Mouse (Mus musculus) intestine, embryonic 16.5 days (tissue): ENCODE data around the gene BC003965. TPM values are rescaled to one million over a fixed set of nuclear protein-coding genes. Genes with fewer than 3 reads are reported as not detected.

ENCODE experiments used
- ATAC-seq: fragments of 200-750 bp; cut with Nextera tagmentation; 2 replicates; pipeline ENCODE4 v1.8.0; 2017; ENCODE audit warnings: moderate TSS enrichment, moderate library complexity
- H3K27ac ChIP-seq: fragments of 300-500 bp; sonication (generic); 2 replicates; pipeline ENCODE4 v1.5.1; 2014; ENCODE audit warnings: mild to moderate bottlenecking, low read length
- H3K27me3 ChIP-seq: fragments of 300-500 bp; sonication (generic); replicated peaks from 2 replicates; pipeline ENCODE4 v1.6.1; 2014; ENCODE audit warnings: low read length, control low read depth, mixed read lengths; ENCODE audit not compliant: control insufficient read depth, insufficient read depth
- H3K36me3 ChIP-seq: fragments of 300-500 bp; sonication (generic); 2 replicates; pipeline ENCODE4 v1.6.1; 2014; ENCODE audit warnings: low read length, control low read depth; ENCODE audit not compliant: control insufficient read depth, insufficient read depth
- H3K4me1 ChIP-seq: fragments of 300-500 bp; sonication (generic); 2 replicates; pipeline ENCODE4 v1.6.1; 2014; ENCODE audit warnings: low read length, control low read depth, mixed read lengths; ENCODE audit not compliant: control insufficient read depth, insufficient read depth
- H3K4me2 ChIP-seq: fragments of 300-500 bp; sonication (generic); 2 replicates; pipeline ENCODE4 v1.6.1; 2014; ENCODE audit warnings: low read depth, low read length, control low read depth
- H3K4me3 ChIP-seq: fragments of 300-500 bp; sonication (generic); 2 replicates; pipeline ENCODE4 v1.5.1; 2014; ENCODE audit warnings: mild to moderate bottlenecking, low read length
- H3K9ac ChIP-seq: fragments of 300-500 bp; sonication (generic); 2 replicates; pipeline ENCODE4 v1.6.1; 2014; ENCODE audit warnings: low read depth, low read length
- H3K9me3 ChIP-seq: fragments of 300-500 bp; sonication (generic); 2 replicates; pipeline ENCODE4 v1.6.1; 2016; ENCODE audit warnings: low read length, control low read depth; ENCODE audit not compliant: control insufficient read depth
- WGBS: fragments of 180-500 bp; shearing (Covaris S2); extraction: QIAGEN DNeasy Blood & Tissue Kit; methylation state at CpG from one replicate; pipeline ENCODE4 v1.1.7; 2014; 5-methylcytosine and 5-hydroxymethylcytosine counted together
- polyA plus RNA-seq: library from polyadenylated mRNA; unstranded; fragments of >200 nt; fragmentation: Nextera tagmentation; extraction: Ambion mirVana; gene quantifications from 2 replicates; pipeline ENCODE4 v1.2.1, GENCODE M21; 2015

BC003965 gene
- polyA plus RNA-seq, 1 experiment from 2014 or later, result 39.7 TPM

GRCm38 (mm10) chr17:25172558-25172957 is 11.8 kb upstream of the BC003965 start:
- no peak overlapping the region for H3K4me2 ChIP-seq
- peaks cover 5% of the 10 kb centered on the region; the same call in 1 of the 2 replicates for H3K4me1 ChIP-seq
- H3K27me3 ChIP-seq, result no peaks in the 10 kb centered on the region
- whole genome bisulfite sequencing, result 86% methylated on average over 3 of the region's 3 CpGs
- ATAC-seq, result no peak
- no peak overlapping the region for H3K27ac ChIP-seq
- H3K9ac ChIP-seq, result no peak overlapping the region
- no peak overlapping the region for H3K4me3 ChIP-seq
- H3K9me3 ChIP-seq, result no peaks in the 10 kb centered on the region
- H3K36me3 ChIP-seq, result no peaks in the 10 kb centered on the region

GRCm38 (mm10) chr17:25175411-25175810 is 8.9 kb upstream of the BC003965 start, which contains the start of gene Gm38655:
Gene Gm38655, minus strand, starts transcription at chr17:25175471.
- Histone ChIP-seq H3K36me3 (no peaks in the 10 kb centered on the region), H3K4me1 (peaks cover 5% of the 10 kb centered on the region; the same call in 1 of the 2 replicates), H3K9ac (peak within 1 kb of the TSS; percentile 3; the same call in 1 of the 2 replicates), H3K4me2 (no peak within 1 kb of the TSS), H3K27ac (no peak within 1 kb of the TSS), H3K9me3 (no peaks in the 10 kb centered on the region), H3K27me3 (no peaks in the 10 kb centered on the region), H3K4me3 (no peak within 1 kb of the TSS)
- peak; percentile 74 for ATAC-seq
- WGBS, result 47% methylated on average over 9 of the region's 9 CpGs

GRCm38 (mm10) chr17:25183232-25183631 is 1.1 kb upstream of the BC003965 start:
- peaks cover 21% of the 10 kb centered on the region for H3K4me1 ChIP-seq
- no peaks in the 10 kb centered on the region for H3K27me3 ChIP-seq
- no peaks in the 10 kb centered on the region for H3K36me3 ChIP-seq
- H3K9ac ChIP-seq, result 0 out of 2 replicates have a peak overlapping the region, but pooled peaks have one; percentile 81
- H3K27ac ChIP-seq, result no peak overlapping the region
- H3K9me3 ChIP-seq, result no peaks in the 10 kb centered on the region
- no peak overlapping the region for H3K4me3 ChIP-seq
- no peak for ATAC-seq
- H3K4me2 ChIP-seq, result no peak overlapping the region; the same call in 1 of the 2 replicates

GRCm38 (mm10) chr17:25184961-25185360 is 607 bp downstream of the BC003965 start:
- Histone ChIP-seq H3K9me3 (no peaks in the 10 kb centered on the region), H3K36me3 (no peaks in the 10 kb centered on the region), H3K27ac (peak overlapping the region; percentile 54), H3K4me3 (peak overlapping the region; percentile 98), H3K4me2 (peak overlapping the region; percentile 89), H3K9ac (peak overlapping the region; percentile 81), H3K27me3 (no peaks in the 10 kb centered on the region), H3K4me1 (peaks cover 25% of the 10 kb centered on the region)
- peak; percentile 29 for ATAC-seq
- 10% methylated on average over 17 of the region's 17 CpGs for WGBS

- H3K36me3 ChIP-seq, result no peaks in the 10 kb centered on the region
- no peaks in the 10 kb centered on the region for H3K27me3 ChIP-seq
- peak overlapping the region; percentile 87 for H3K4me2 ChIP-seq
- no peaks in the 10 kb centered on the region for H3K9me3 ChIP-seq
- H3K27ac ChIP-seq, result peak overlapping the region; percentile 73
- 7% methylated on average over 11 of the region's 11 CpGs for WGBS
- peak overlapping the region; percentile 95 for H3K9ac ChIP-seq
- H3K4me1 ChIP-seq, result peaks cover 25% of the 10 kb centered on the region
- H3K4me3 ChIP-seq, result peak overlapping the region; percentile 94
- no peak for ATAC-seq
Measured at GRCm38 (mm10) chr17:25187784-25188149, 3.4 kb downstream of the BC003965 start.

GRCm38 (mm10) chr17:25188150-25189031 is 4.0 kb downstream of the BC003965 start, which contains the start of gene Unkl:
Gene Unkl, plus strand, starts transcription at chr17:25188397.
- Histone ChIP-seq H3K36me3 (no peaks in the 10 kb centered on the region), H3K4me3 (peak within 1 kb of the TSS; percentile 94), H3K4me1 (peaks cover 23% of the 10 kb centered on the region), H3K27ac (peak within 1 kb of the TSS; percentile 73), H3K4me2 (peak within 1 kb of the TSS; percentile 87), H3K9ac (peak within 1 kb of the TSS; percentile 95), H3K27me3 (no peaks in the 10 kb centered on the region), H3K9me3 (no peaks in the 10 kb centered on the region)
- under 1% methylated on average over 90 of the region's 104 CpGs for WGBS
- peak; percentile 34 for ATAC-seq

- Histone ChIP-seq H3K27ac (no peak overlapping the region), H3K4me2 (peak overlapping the region; percentile 87)
- WGBS, result 4% methylated on average over 16 of the region's 16 CpGs
Measured at GRCm38 (mm10) chr17:25189091-25189490, 4.7 kb downstream of the BC003965 start.

GRCm38 (mm10) chr17:25202401-25202800 is 18.0 kb downstream of the BC003965 start:
- WGBS, result 90% methylated on average over 4 of the region's 4 CpGs
- no peak overlapping the region for H3K4me3 ChIP-seq
- H3K27me3 ChIP-seq, result no peaks in the 10 kb centered on the region
- no peak for ATAC-seq
- peaks cover 22% of the 10 kb centered on the region for H3K36me3 ChIP-seq
- no peak overlapping the region for H3K9ac ChIP-seq
- H3K27ac ChIP-seq, result no peak overlapping the region
- H3K4me2 ChIP-seq, result no peak overlapping the region
- no peaks in the 10 kb centered on the region for H3K4me1 ChIP-seq
- no peaks in the 10 kb centered on the region for H3K9me3 ChIP-seq

More at GRCm38 (mm10) chr17:25189091-25189490, 4.7 kb downstream of the BC003965 start:
- Histone ChIP-seq H3K4me3 (peak overlapping the region; percentile 94), H3K9ac (peak overlapping the region; percentile 95), H3K9me3 (no peaks in the 10 kb centered on the region), H3K27me3 (no peaks in the 10 kb centered on the region), H3K36me3 (no peaks in the 10 kb centered on the region), H3K4me1 (peaks cover 18% of the 10 kb centered on the region)
- no peak for ATAC-seq

GRCm38 (mm10) chr17:25210006-25210405 is 25.7 kb downstream of the BC003965 start:
- no peak overlapping the region for H3K9ac ChIP-seq
- H3K9me3 ChIP-seq, result no peaks in the 10 kb centered on the region
- H3K36me3 ChIP-seq, result peaks cover 23% of the 10 kb centered on the region; the same call in 1 of the 2 replicates
- H3K4me1 ChIP-seq, result no peaks in the 10 kb centered on the region
- 75% methylated on average over 4 of the region's 4 CpGs for WGBS
- H3K27ac ChIP-seq, result no peak overlapping the region
- H3K4me2 ChIP-seq, result no peak overlapping the region
- no peak overlapping the region for H3K4me3 ChIP-seq
- ATAC-seq, result no peak
- no peaks in the 10 kb centered on the region for H3K27me3 ChIP-seq
